Mouse (Mus musculus): ENCODE measurements at regions not wholly inside any gene's neighbourhood (a gene's known extent, or its start where the extent isn't known, plus 50 kb on each side); places are given as distances from the start of the nearest gene placed in this dataset.

DNA sequence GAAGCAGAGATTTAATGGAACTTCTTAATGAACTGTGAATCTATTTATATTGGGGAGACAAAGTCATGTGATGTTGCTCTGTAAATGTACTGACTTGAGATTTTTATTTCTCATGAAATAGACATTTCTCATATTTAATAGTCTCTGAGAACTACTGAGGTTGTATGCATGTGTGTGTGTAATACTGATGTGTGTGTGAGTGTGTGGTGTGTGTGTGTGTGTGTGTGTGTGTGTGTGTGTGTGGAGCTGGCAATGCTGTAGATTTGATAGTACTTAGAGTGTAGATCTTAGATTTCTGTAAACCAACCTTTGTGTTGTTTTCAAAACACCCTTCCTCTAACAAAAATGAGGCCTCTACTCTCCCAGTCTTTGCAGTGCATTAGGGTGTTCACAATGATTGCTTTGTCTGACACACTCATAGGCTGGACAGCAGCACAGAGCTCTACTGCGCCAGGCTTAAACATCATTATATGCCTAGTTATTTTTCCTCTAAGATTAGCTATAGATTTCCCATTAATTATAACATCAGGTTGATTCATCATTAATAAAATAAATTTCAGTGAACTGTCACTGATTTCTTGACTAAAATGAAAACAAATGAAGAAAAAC lies 895.5 kb upstream of the Gm8797 start:
- TF ChIP-seq POLR2A (IDR thresholded peaks at IDR 0.05; ENCODE audit: extremely low read depth, insufficient read depth, low read length) (no peak), CTCF (IDR thresholded peaks at IDR 0.05; ENCODE audit: low read depth, low read length) (no peak)

Data from liver, adult 2 months (tissue).